Mouse (Mus musculus): ENCODE data around the gene Odf2. TPM values are rescaled to one million over a fixed set of nuclear protein-coding genes. Genes with fewer than 3 reads are reported as not detected.

Gene Odf2
- polyA plus RNA-seq, 1 experiment: 60.7 TPM

GRCm38 (mm10) chr2:29930506-29930905 is 41.5 kb downstream of the Odf2 start:
- DNase-seq: no peak
- WGBS: 95% methylated on average over 10 of the region's 10 CpGs
- Histone ChIP-seq H3K4me1 (replicated peaks; ENCODE audit: control insufficient read depth, insufficient read depth, low read length) (no peaks in the 10 kb centered on the region), H3K36me3 (ENCODE audit: control insufficient read depth, insufficient read depth, low read length) (peaks cover 48% of the 10 kb centered on the region), H3K27ac (ENCODE audit: control insufficient read depth, insufficient read depth, low read length) (no peak overlapping the region), H3K27me3 (ENCODE audit: control insufficient read depth, insufficient read depth, low read length) (no peaks in the 10 kb centered on the region), H3K4me3 (ENCODE audit: control insufficient read depth, insufficient read depth, low read length) (no peak overlapping the region)
- TF ChIP-seq POLR2A (IDR thresholded peaks at IDR 0.05; ENCODE audit: control insufficient read depth, extremely low read depth, insufficient read depth, low read length, poor library complexity) (no peak), CTCF (IDR thresholded peaks at IDR 0.05; ENCODE audit: borderline replicate concordance, control insufficient read depth, extremely low read depth, insufficient read depth, low read length, poor library complexity) (no peak)

- no peak for DNase-seq
- Histone ChIP-seq H3K27ac (ENCODE audit: control insufficient read depth, insufficient read depth, low read length) (no peak overlapping the region), H3K4me1 (replicated peaks; ENCODE audit: control insufficient read depth, insufficient read depth, low read length) (0 out of 2 replicates have a peak, but pooled peaks cover 2% of the 10 kb centered on the region), H3K36me3 (ENCODE audit: control insufficient read depth, insufficient read depth, low read length) (peaks cover 41% of the 10 kb centered on the region), H3K27me3 (ENCODE audit: control insufficient read depth, insufficient read depth, low read length) (no peaks in the 10 kb centered on the region), H3K4me3 (ENCODE audit: control insufficient read depth, insufficient read depth, low read length) (no peak overlapping the region)
- WGBS: 96% methylated on average over 6 of the region's 6 CpGs
- no peak for TF ChIP-seq CTCF (IDR thresholded peaks at IDR 0.05; ENCODE audit: borderline replicate concordance, control insufficient read depth, extremely low read depth, insufficient read depth, low read length, poor library complexity)
- TF ChIP-seq POLR2A (IDR thresholded peaks at IDR 0.05; ENCODE audit: control insufficient read depth, extremely low read depth, insufficient read depth, low read length, poor library complexity): no peak
Observed at GRCm38 (mm10) chr2:29931194-29931593, 42.2 kb downstream of the Odf2 start.

- Histone ChIP-seq H3K27ac (ENCODE audit: control insufficient read depth, insufficient read depth, low read length) (no peak within 1 kb of the TSS), H3K27me3 (ENCODE audit: control insufficient read depth, insufficient read depth, low read length) (no peaks in the 10 kb centered on the region), H3K4me3 (ENCODE audit: control insufficient read depth, insufficient read depth, low read length) (peak within 1 kb of the TSS; percentile 71), H3K4me1 (replicated peaks; ENCODE audit: control insufficient read depth, insufficient read depth, low read length) (0 out of 2 replicates have a peak, but pooled peaks cover 2% of the 10 kb centered on the region), H3K36me3 (ENCODE audit: control insufficient read depth, insufficient read depth, low read length) (peaks cover 13% of the 10 kb centered on the region)
- TF ChIP-seq POLR2A (IDR thresholded peaks at IDR 0.05; ENCODE audit: control insufficient read depth, extremely low read depth, insufficient read depth, low read length, poor library complexity) (peak; percentile 29; the same call in 1 of the 2 replicates), CTCF (IDR thresholded peaks at IDR 0.05; ENCODE audit: borderline replicate concordance, control insufficient read depth, extremely low read depth, insufficient read depth, low read length, poor library complexity) (peak; percentile 85)
- WGBS: 3% methylated on average over 44 of the region's 44 CpGs
- peak; percentile 97 for DNase-seq
Observed at GRCm38 (mm10) chr2:29934906-29935599, 46.0 kb downstream of the Odf2 start, which contains the start of gene Gle1. Gle1 (plus strand) TSS chr2:29935426.

- peaks cover 46% of the 10 kb centered on the region for H3K36me3 ChIP-seq (ENCODE audit: control insufficient read depth, insufficient read depth, low read length)
- H3K4me1 ChIP-seq (replicated peaks; ENCODE audit: control insufficient read depth, insufficient read depth, low read length): 0 out of 2 replicates have a peak, but pooled peaks cover 2% of the 10 kb centered on the region
Observed at GRCm38 (mm10) chr2:29940073-29940472, 51.1 kb downstream of the Odf2 start.

GRCm38 (mm10) chr2:29940826-29941225 is 51.8 kb downstream of the Odf2 start:
- Histone ChIP-seq H3K27ac (ENCODE audit: control insufficient read depth, insufficient read depth, low read length) (no peak overlapping the region), H3K4me3 (ENCODE audit: control insufficient read depth, insufficient read depth, low read length) (no peak overlapping the region), H3K36me3 (ENCODE audit: control insufficient read depth, insufficient read depth, low read length) (peaks cover 52% of the 10 kb centered on the region), H3K4me1 (replicated peaks; ENCODE audit: control insufficient read depth, insufficient read depth, low read length) (0 out of 2 replicates have a peak, but pooled peaks cover 2% of the 10 kb centered on the region), H3K27me3 (ENCODE audit: control insufficient read depth, insufficient read depth, low read length) (no peaks in the 10 kb centered on the region)
- no peak for TF ChIP-seq POLR2A (IDR thresholded peaks at IDR 0.05; ENCODE audit: control insufficient read depth, extremely low read depth, insufficient read depth, low read length, poor library complexity)
- TF ChIP-seq CTCF (IDR thresholded peaks at IDR 0.05; ENCODE audit: borderline replicate concordance, control insufficient read depth, extremely low read depth, insufficient read depth, low read length, poor library complexity): no peak
- 97% methylated on average over 7 of the region's 7 CpGs for WGBS
- DNase-seq: no peak

More at GRCm38 (mm10) chr2:29940073-29940472, 51.1 kb downstream of the Odf2 start:
- H3K27me3 ChIP-seq (ENCODE audit: control insufficient read depth, insufficient read depth, low read length): no peaks in the 10 kb centered on the region
- H3K4me3 ChIP-seq (ENCODE audit: control insufficient read depth, insufficient read depth, low read length): no peak overlapping the region
- no peak overlapping the region for H3K27ac ChIP-seq (ENCODE audit: control insufficient read depth, insufficient read depth, low read length)
- 94% methylated on average over 9 of the region's 9 CpGs for WGBS
- no peak for DNase-seq
- no peak for TF ChIP-seq CTCF (IDR thresholded peaks at IDR 0.05; ENCODE audit: borderline replicate concordance, control insufficient read depth, extremely low read depth, insufficient read depth, low read length, poor library complexity)
- TF ChIP-seq POLR2A (IDR thresholded peaks at IDR 0.05; ENCODE audit: control insufficient read depth, extremely low read depth, insufficient read depth, low read length, poor library complexity): no peak

GRCm38 (mm10) chr2:29944723-29945122 is 55.7 kb downstream of the Odf2 start:
- H3K27ac ChIP-seq (ENCODE audit: control insufficient read depth, insufficient read depth, low read length): no peak overlapping the region
- WGBS: 97% methylated on average over 1 of the region's 1 CpGs
- TF ChIP-seq POLR2A (IDR thresholded peaks at IDR 0.05; ENCODE audit: control insufficient read depth, extremely low read depth, insufficient read depth, low read length, poor library complexity) (no peak), CTCF (IDR thresholded peaks at IDR 0.05; ENCODE audit: borderline replicate concordance, control insufficient read depth, extremely low read depth, insufficient read depth, low read length, poor library complexity) (no peak)
- DNase-seq: no peak
- H3K36me3 ChIP-seq (ENCODE audit: control insufficient read depth, insufficient read depth, low read length): peaks cover 77% of the 10 kb centered on the region
- H3K4me3 ChIP-seq (ENCODE audit: control insufficient read depth, insufficient read depth, low read length): no peak overlapping the region
- H3K4me1 ChIP-seq (replicated peaks; ENCODE audit: control insufficient read depth, insufficient read depth, low read length): no peaks in the 10 kb centered on the region
- no peaks in the 10 kb centered on the region for H3K27me3 ChIP-seq (ENCODE audit: control insufficient read depth, insufficient read depth, low read length)

All from thymus, adult 2 months (tissue).